Mouse (Mus musculus) brown adipose tissue, adult 24 weeks (tissue): ENCODE measurements around the gene Tmem238. TPM values are rescaled to one million over a fixed set of nuclear protein-coding genes. Genes with fewer than 3 reads are reported as not detected.

Experiments used
- H3K27ac ChIP-seq: fragments of 200-500 bp; replicated peaks from 2 replicates; pipeline ENCODE4 v1.5.1; 2012; ENCODE audit warnings: low read depth, mild to moderate bottlenecking, low read length
- H3K4me1 ChIP-seq: fragments of 200-500 bp; 2 replicates; pipeline ENCODE4 v1.6.1; 2012; ENCODE audit warnings: low read length, mixed read lengths; ENCODE audit not compliant: control insufficient read depth, insufficient read depth, insufficient read length
- H3K4me3 ChIP-seq: fragments of 200-500 bp; 2 replicates; pipeline ENCODE4 v1.5.1; 2012; ENCODE audit warnings: low read depth, mild to moderate bottlenecking, low read length, moderate library complexity; ENCODE audit not compliant: insufficient read depth
- polyA plus RNA-seq: library from polyadenylated mRNA; stranded (reverse); fragments of >200 nt; gene quantifications from 2 replicates; pipeline ENCODE4 v1.2.4, GENCODE M21; 2012; ENCODE audit not compliant: missing spikeins, insufficient read depth, insufficient read length

Gene Tmem238
- polyA plus RNA-seq, 1 experiment = 17.0 TPM

GRCm38 (mm10) chr7:4776861-4777830 is 12.3 kb downstream of the Tmem238 start:
- H3K4me1 ChIP-seq = no peaks in the 10 kb centered on the region
- H3K4me3 ChIP-seq = peak overlapping the region; percentile 66
- H3K27ac ChIP-seq = no peak overlapping the region

GRCm38 (mm10) chr7:4776131-4776530 is 13.3 kb downstream of the Tmem238 start:
- no peak overlapping the region for H3K27ac ChIP-seq
- H3K4me1 ChIP-seq = no peaks in the 10 kb centered on the region
- H3K4me3 ChIP-seq = no peak overlapping the region

GRCm38 (mm10) chr7:4771202-4771601 is 18.3 kb downstream of the Tmem238 start, which contains the start of gene Fam71e2:
TSS of gene Fam71e2 (minus strand) at chr7:4771302.
- H3K4me3 ChIP-seq = no peak within 1 kb of the TSS
- H3K27ac ChIP-seq = no peak within 1 kb of the TSS
- no peaks in the 10 kb centered on the region for H3K4me1 ChIP-seq

- Histone ChIP-seq H3K27ac (no peak overlapping the region), H3K4me1 (no peaks in the 10 kb centered on the region), H3K4me3 (no peak overlapping the region)
Measured at GRCm38 (mm10) chr7:4764946-4765710, 24.3 kb downstream of the Tmem238 start.

GRCm38 (mm10) chr7:4759670-4760069 is 29.8 kb downstream of the Tmem238 start:
- Histone ChIP-seq H3K27ac (no peak overlapping the region), H3K4me1 (no peaks in the 10 kb centered on the region), H3K4me3 (no peak overlapping the region)

GRCm38 (mm10) chr7:4752821-4753570 is 36.5 kb downstream of the Tmem238 start, which contains the start of gene Cox6b2:
TSS of gene Cox6b2 (minus strand) at chr7:4753094.
- Histone ChIP-seq H3K27ac (no peak within 1 kb of the TSS), H3K4me3 (peak within 1 kb of the TSS; percentile 47), H3K4me1 (peaks cover 6% of the 10 kb centered on the region; the same call in 1 of the 2 replicates)

GRCm38 (mm10) chr7:4751971-4752820 is 37.3 kb downstream of the Tmem238 start:
- no peak overlapping the region for H3K27ac ChIP-seq
- peak overlapping the region; percentile 47 for H3K4me3 ChIP-seq
- H3K4me1 ChIP-seq = peaks cover 6% of the 10 kb centered on the region; the same call in 1 of the 2 replicates

GRCm38 (mm10) chr7:4749169-4749568 is 40.3 kb downstream of the Tmem238 start:
- Histone ChIP-seq H3K4me3 (no peak overlapping the region), H3K27ac (no peak overlapping the region), H3K4me1 (peaks cover 6% of the 10 kb centered on the region; the same call in 1 of the 2 replicates)

- Histone ChIP-seq H3K4me3 (no peak overlapping the region), H3K27ac (no peak overlapping the region), H3K4me1 (peaks cover 6% of the 10 kb centered on the region; the same call in 1 of the 2 replicates)
Measured at GRCm38 (mm10) chr7:4748321-4748720, 41.1 kb downstream of the Tmem238 start.

- Histone ChIP-seq H3K4me1 (peaks cover 6% of the 10 kb centered on the region; the same call in 1 of the 2 replicates), H3K27ac (no peak overlapping the region), H3K4me3 (no peak overlapping the region)
Measured at GRCm38 (mm10) chr7:4747156-4747899, 42.1 kb downstream of the Tmem238 start.

GRCm38 (mm10) chr7:4746326-4746980 is 43.0 kb downstream of the Tmem238 start:
- H3K27ac ChIP-seq = no peak overlapping the region

GRCm38 (mm10) chr7:4744886-4745285 is 44.6 kb downstream of the Tmem238 start:
- Histone ChIP-seq H3K27ac (no peak overlapping the region), H3K4me3 (no peak overlapping the region), H3K4me1 (no peaks in the 10 kb centered on the region; the same call in 1 of the 2 replicates)

More at GRCm38 (mm10) chr7:4746326-4746980, 43.0 kb downstream of the Tmem238 start:
- H3K4me3 ChIP-seq = no peak overlapping the region
- H3K4me1 ChIP-seq = no peaks in the 10 kb centered on the region; the same call in 1 of the 2 replicates

GRCm38 (mm10) chr7:4743354-4743753 is 46.1 kb downstream of the Tmem238 start:
- H3K4me1 ChIP-seq = peaks cover 2% of the 10 kb centered on the region; the same call in 1 of the 2 replicates
- H3K4me3 ChIP-seq = no peak overlapping the region
- H3K27ac ChIP-seq = no peak overlapping the region
